Mouse (Mus musculus): ENCODE measurements around the gene Plxna4. TPM values are rescaled to one million over a fixed set of nuclear protein-coding genes. Genes with fewer than 3 reads are reported as not detected.

The Plxna4 gene
- polyA plus RNA-seq, 1 experiment, result 0.05 TPM

- Histone ChIP-seq H3K4me1 (ENCODE audit: control insufficient read depth, insufficient read depth, low read length) (peaks cover 8% of the 10 kb centered on the region), H3K27ac (ENCODE audit: insufficient read depth, low read depth, low read length) (no peak overlapping the region), H3K4me3 (ENCODE audit: insufficient read depth, low read length) (no peak overlapping the region)
- no peak for TF ChIP-seq CTCF (IDR thresholded peaks at IDR 0.05; ENCODE audit: low read depth, low read length)
- TF ChIP-seq POLR2A (IDR thresholded peaks at IDR 0.05; ENCODE audit: borderline replicate concordance, low read depth, low read length), result no peak
Observed at GRCm38 (mm10) chr6:32464046-32464445, 123.9 kb downstream of the Plxna4 start.

GRCm38 (mm10) chr6:32460400-32460799 is 127.6 kb downstream of the Plxna4 start:
- Histone ChIP-seq H3K4me1 (ENCODE audit: control insufficient read depth, insufficient read depth, low read length) (peaks cover 8% of the 10 kb centered on the region), H3K27ac (ENCODE audit: insufficient read depth, low read depth, low read length) (no peak overlapping the region), H3K4me3 (ENCODE audit: insufficient read depth, low read length) (no peak overlapping the region)
- TF ChIP-seq CTCF (IDR thresholded peaks at IDR 0.05; ENCODE audit: low read depth, low read length), result no peak
- TF ChIP-seq POLR2A (IDR thresholded peaks at IDR 0.05; ENCODE audit: borderline replicate concordance, low read depth, low read length), result no peak

- H3K4me3 ChIP-seq (ENCODE audit: insufficient read depth, low read length), result no peak overlapping the region
- TF ChIP-seq POLR2A (IDR thresholded peaks at IDR 0.05; ENCODE audit: borderline replicate concordance, low read depth, low read length) (no peak), CTCF (IDR thresholded peaks at IDR 0.05; ENCODE audit: low read depth, low read length) (no peak)
- H3K27ac ChIP-seq (ENCODE audit: insufficient read depth, low read depth, low read length), result no peak overlapping the region
- peaks cover 8% of the 10 kb centered on the region for H3K4me1 ChIP-seq (ENCODE audit: control insufficient read depth, insufficient read depth, low read length)
Observed at GRCm38 (mm10) chr6:32456641-32457040, 131.4 kb downstream of the Plxna4 start.

- no peak for TF ChIP-seq POLR2A (IDR thresholded peaks at IDR 0.05; ENCODE audit: borderline replicate concordance, low read depth, low read length)
- TF ChIP-seq CTCF (IDR thresholded peaks at IDR 0.05; ENCODE audit: low read depth, low read length), result no peak
- H3K4me3 ChIP-seq (ENCODE audit: insufficient read depth, low read length), result no peak overlapping the region
- no peak overlapping the region for H3K27ac ChIP-seq (ENCODE audit: insufficient read depth, low read depth, low read length)
- H3K4me1 ChIP-seq (ENCODE audit: control insufficient read depth, insufficient read depth, low read length), result 0 out of 2 replicates have a peak, but pooled peaks cover 2% of the 10 kb centered on the region
Observed at GRCm38 (mm10) chr6:32451851-32452250, 136.1 kb downstream of the Plxna4 start.

GRCm38 (mm10) chr6:32449237-32449963 is 138.6 kb downstream of the Plxna4 start:
- TF ChIP-seq POLR2A (IDR thresholded peaks at IDR 0.05; ENCODE audit: borderline replicate concordance, low read depth, low read length) (no peak), CTCF (IDR thresholded peaks at IDR 0.05; ENCODE audit: low read depth, low read length) (no peak)
- Histone ChIP-seq H3K4me3 (ENCODE audit: insufficient read depth, low read length) (no peak overlapping the region), H3K27ac (ENCODE audit: insufficient read depth, low read depth, low read length) (no peak overlapping the region), H3K4me1 (ENCODE audit: control insufficient read depth, insufficient read depth, low read length) (0 out of 2 replicates have a peak, but pooled peaks cover 2% of the 10 kb centered on the region)

GRCm38 (mm10) chr6:32448787-32449186 is 139.2 kb downstream of the Plxna4 start:
- no peak overlapping the region for H3K4me3 ChIP-seq (ENCODE audit: insufficient read depth, low read length)
- 0 out of 2 replicates have a peak, but pooled peaks cover 2% of the 10 kb centered on the region for H3K4me1 ChIP-seq (ENCODE audit: control insufficient read depth, insufficient read depth, low read length)
- no peak for TF ChIP-seq CTCF (IDR thresholded peaks at IDR 0.05; ENCODE audit: low read depth, low read length)
- no peak overlapping the region for H3K27ac ChIP-seq (ENCODE audit: insufficient read depth, low read depth, low read length)

- TF ChIP-seq POLR2A (IDR thresholded peaks at IDR 0.05; ENCODE audit: borderline replicate concordance, low read depth, low read length) (no peak), CTCF (IDR thresholded peaks at IDR 0.05; ENCODE audit: low read depth, low read length) (no peak)
- no peak overlapping the region for H3K27ac ChIP-seq (ENCODE audit: insufficient read depth, low read depth, low read length)
- H3K4me3 ChIP-seq (ENCODE audit: insufficient read depth, low read length), result no peak overlapping the region
- 0 out of 2 replicates have a peak, but pooled peaks cover 2% of the 10 kb centered on the region for H3K4me1 ChIP-seq (ENCODE audit: control insufficient read depth, insufficient read depth, low read length)
Observed at GRCm38 (mm10) chr6:32446276-32446675, 141.7 kb downstream of the Plxna4 start.

- H3K4me3 ChIP-seq (ENCODE audit: insufficient read depth, low read length), result no peak overlapping the region
- no peak for TF ChIP-seq CTCF (IDR thresholded peaks at IDR 0.05; ENCODE audit: low read depth, low read length)
- no peak for TF ChIP-seq POLR2A (IDR thresholded peaks at IDR 0.05; ENCODE audit: borderline replicate concordance, low read depth, low read length)
- no peak overlapping the region for H3K27ac ChIP-seq (ENCODE audit: insufficient read depth, low read depth, low read length)
- H3K4me1 ChIP-seq (ENCODE audit: control insufficient read depth, insufficient read depth, low read length), result 0 out of 2 replicates have a peak, but pooled peaks cover 2% of the 10 kb centered on the region
Observed at GRCm38 (mm10) chr6:32445246-32445645, 142.7 kb downstream of the Plxna4 start.

- Histone ChIP-seq H3K4me3 (ENCODE audit: insufficient read depth, low read length) (no peak overlapping the region), H3K4me1 (ENCODE audit: control insufficient read depth, insufficient read depth, low read length) (0 out of 2 replicates have a peak, but pooled peaks cover under 1% of the 10 kb centered on the region), H3K27ac (ENCODE audit: insufficient read depth, low read depth, low read length) (no peak overlapping the region)
- TF ChIP-seq CTCF (IDR thresholded peaks at IDR 0.05; ENCODE audit: low read depth, low read length), result no peak
- TF ChIP-seq POLR2A (IDR thresholded peaks at IDR 0.05; ENCODE audit: borderline replicate concordance, low read depth, low read length), result no peak
Observed at GRCm38 (mm10) chr6:32444393-32444792, 143.6 kb downstream of the Plxna4 start.

GRCm38 (mm10) chr6:32443679-32444078 is 144.3 kb downstream of the Plxna4 start:
- Histone ChIP-seq H3K27ac (ENCODE audit: insufficient read depth, low read depth, low read length) (no peak overlapping the region), H3K4me1 (ENCODE audit: control insufficient read depth, insufficient read depth, low read length) (no peaks in the 10 kb centered on the region), H3K4me3 (ENCODE audit: insufficient read depth, low read length) (no peak overlapping the region)
- no peak for TF ChIP-seq POLR2A (IDR thresholded peaks at IDR 0.05; ENCODE audit: borderline replicate concordance, low read depth, low read length)
- TF ChIP-seq CTCF (IDR thresholded peaks at IDR 0.05; ENCODE audit: low read depth, low read length), result no peak
